Mouse (Mus musculus): ENCODE measurements around the gene Vwce.

The Vwce gene

GRCm38 (mm10) chr19:10634106-10634871 is at the start of gene Vwce:
TSS of gene Vwce (plus strand) at chr19:10634213.
- DNase-seq (ENCODE audit: low spot score in 2 of 2), result peak; percentile 21 to 32

- DNase-seq (ENCODE audit: low spot score in 2 of 2), result no peak
Observed at GRCm38 (mm10) chr19:10585112-10585511, 48.9 kb upstream of the Vwce start.

GRCm38 (mm10) chr19:10587231-10587630 is 46.8 kb upstream of the Vwce start:
- DNase-seq (ENCODE audit: low spot score in 2 of 2), result no peak

- no peak for DNase-seq (ENCODE audit: low spot score in 2 of 2)
Observed at GRCm38 (mm10) chr19:10589127-10589857, 44.7 kb upstream of the Vwce start.

GRCm38 (mm10) chr19:10590301-10590700 is 43.7 kb upstream of the Vwce start:
- no peak for DNase-seq (ENCODE audit: low spot score in 2 of 2)

- DNase-seq (ENCODE audit: low spot score in 2 of 2), result no peak
Observed at GRCm38 (mm10) chr19:10591659-10592377, 42.2 kb upstream of the Vwce start.

GRCm38 (mm10) chr19:10598188-10598587 is 35.8 kb upstream of the Vwce start:
- DNase-seq (ENCODE audit: low spot score in 2 of 2), result no peak

- DNase-seq (ENCODE audit: low spot score in 2 of 2), result no peak
Observed at GRCm38 (mm10) chr19:10599648-10600047, 34.4 kb upstream of the Vwce start.

- no peak for DNase-seq (ENCODE audit: low spot score in 2 of 2)
Observed at GRCm38 (mm10) chr19:10602247-10602769, 31.7 kb upstream of the Vwce start.

- peak; percentile 83 to 86 for DNase-seq (ENCODE audit: low spot score in 2 of 2)
Observed at GRCm38 (mm10) chr19:10602787-10603186, 31.2 kb upstream of the Vwce start.

GRCm38 (mm10) chr19:10603660-10604523 is 30.1 kb upstream of the Vwce start:
- no peak for DNase-seq (ENCODE audit: low spot score in 2 of 2)

- DNase-seq (ENCODE audit: low spot score in 2 of 2), result no peak
Observed at GRCm38 (mm10) chr19:10604534-10604933, 29.5 kb upstream of the Vwce start.

GRCm38 (mm10) chr19:10605293-10605900 is 28.6 kb upstream of the Vwce start, which contains the start of the genes Ddb1 and Tkfc:
TSS of gene Ddb1 (plus strand) at chr19:10605327.
TSS of gene Tkfc (minus strand) at chr19:10605654.
- DNase-seq (ENCODE audit: low spot score in 2 of 2), result peak; percentile 98 to 99

GRCm38 (mm10) chr19:10605901-10606622 is 28.0 kb upstream of the Vwce start:
- DNase-seq (ENCODE audit: low spot score in 2 of 2), result no peak

- DNase-seq (ENCODE audit: low spot score in 2 of 2), result no peak
Observed at GRCm38 (mm10) chr19:10608573-10609240, 25.3 kb upstream of the Vwce start.

GRCm38 (mm10) chr19:10634872-10635318 is 882 bp downstream of the Vwce start:
- DNase-seq (ENCODE audit: low spot score in 2 of 2), result peak in 1 of 2 experiments; percentile 50

GRCm38 (mm10) chr19:10637840-10638239 is 3.8 kb downstream of the Vwce start:
- no peak for DNase-seq (ENCODE audit: low spot score in 2 of 2)

GRCm38 (mm10) chr19:10640080-10640479 is 6.1 kb downstream of the Vwce start:
- DNase-seq (ENCODE audit: low spot score in 2 of 2), result no peak
